Mouse (Mus musculus): ENCODE measurements around the gene 1110051M20Rik.

The 1110051M20Rik gene

GRCm38 (mm10) chr2:91457656-91458251 is 13.2 kb upstream of the 1110051M20Rik start:
- DNase-seq (ENCODE audit: low read depth, low spot score), result no peak

DNA sequence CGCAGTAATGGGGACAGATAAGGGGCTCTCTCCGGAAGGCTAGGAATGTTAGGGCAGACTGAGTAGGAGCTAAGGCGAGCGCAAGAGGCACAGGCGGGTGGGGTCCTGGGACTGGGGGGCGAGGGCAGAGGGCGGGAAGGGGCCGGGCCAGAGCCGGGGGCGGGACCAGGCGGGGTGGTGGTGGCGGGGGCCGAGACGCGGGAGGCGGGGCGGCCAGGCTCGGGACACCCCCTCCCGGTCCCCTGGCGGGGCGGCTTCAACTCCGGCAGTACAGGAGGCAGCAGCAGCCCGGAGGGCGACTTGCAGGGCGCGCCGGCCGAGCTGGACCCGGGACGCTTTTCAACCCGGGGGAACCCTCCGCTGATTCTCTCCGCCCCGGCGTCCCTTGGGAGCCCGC is 12.8 kb upstream of the 1110051M20Rik start, which contains the start of gene Lrp4:
TSS of gene Lrp4 (plus strand) at position 253 of the 397 bp plus-strand sequence.
- no peak for DNase-seq (ENCODE audit: low read depth, low spot score)

DNA sequence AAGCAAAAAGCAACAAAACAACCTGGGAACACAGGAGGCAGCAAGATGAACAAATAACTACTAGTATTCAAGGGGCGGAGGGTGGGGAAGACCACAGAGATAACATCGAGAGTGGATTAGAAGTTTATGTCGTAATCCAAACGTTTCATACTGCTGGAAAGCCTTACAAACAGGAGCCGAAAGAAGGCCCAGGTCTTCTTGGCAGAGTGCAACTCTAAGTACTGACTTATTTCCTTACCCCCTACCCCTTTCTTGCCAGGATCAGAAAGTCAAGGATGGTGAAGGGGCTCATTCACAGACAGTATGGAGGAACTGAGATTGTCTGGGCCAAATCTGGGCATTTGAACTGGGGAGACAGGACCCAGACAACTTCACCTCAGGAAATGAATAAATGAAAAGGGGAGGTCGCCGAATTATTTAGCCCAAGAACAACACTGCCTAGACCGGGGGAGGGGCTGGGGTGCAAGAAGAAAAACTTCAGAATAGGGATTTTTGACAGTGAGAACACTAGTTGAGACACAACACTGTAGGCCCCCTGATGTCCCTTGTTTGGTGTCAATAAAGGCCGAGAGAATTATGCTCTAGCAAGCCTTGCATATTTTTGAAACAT is 12.1 kb upstream of the 1110051M20Rik start:
- no peak for DNase-seq (ENCODE audit: low read depth, low spot score)

DNA sequence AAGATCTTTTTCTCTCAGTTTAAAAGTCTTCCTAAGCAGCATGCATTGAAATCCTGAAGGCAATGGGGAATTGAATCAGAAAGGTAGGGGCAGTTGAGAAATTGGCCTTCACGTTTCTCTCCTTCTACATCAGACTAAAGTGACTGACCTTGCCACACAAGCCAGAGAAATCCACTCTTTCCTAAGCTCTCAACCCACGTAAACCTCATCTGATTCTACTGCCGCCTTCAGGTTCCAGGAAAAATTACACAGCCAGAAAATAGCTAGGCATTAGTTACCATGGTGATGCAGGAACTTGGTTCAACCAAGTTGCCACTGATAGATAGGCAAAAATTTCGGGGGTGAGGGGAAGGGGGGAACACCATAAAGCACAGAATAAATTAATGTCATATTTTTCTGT is 11.3 kb upstream of the 1110051M20Rik start:
- no peak for DNase-seq (ENCODE audit: low read depth, low spot score)

DNA sequence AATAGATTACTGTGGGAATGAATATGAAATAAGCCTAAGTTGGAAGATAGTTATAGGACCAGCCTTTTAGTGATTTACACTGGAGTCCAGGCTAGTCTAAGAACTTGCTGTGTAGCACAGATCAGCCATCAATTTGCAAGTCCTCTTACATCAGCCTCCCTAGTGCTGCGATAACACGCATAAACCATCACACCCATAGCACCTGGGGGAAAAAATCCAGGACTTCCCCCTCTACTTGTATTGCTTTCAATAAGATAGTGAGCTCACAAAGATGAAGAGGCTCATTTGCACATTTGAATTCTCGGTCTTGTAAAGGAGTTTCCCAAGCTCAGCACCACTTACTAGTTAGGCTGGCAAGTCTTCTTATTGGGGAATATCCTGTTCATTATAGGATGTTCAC is 9.9 kb upstream of the 1110051M20Rik start:
- DNase-seq (ENCODE audit: low read depth, low spot score), result no peak

- DNase-seq (ENCODE audit: low read depth, low spot score), result no peak
Measured at GRCm38 (mm10) chr2:91453231-91454075, 8.9 kb upstream of the 1110051M20Rik start.

GRCm38 (mm10) chr2:91452658-91453057 is 8.2 kb upstream of the 1110051M20Rik start:
- no peak for DNase-seq (ENCODE audit: low read depth, low spot score)

DNA sequence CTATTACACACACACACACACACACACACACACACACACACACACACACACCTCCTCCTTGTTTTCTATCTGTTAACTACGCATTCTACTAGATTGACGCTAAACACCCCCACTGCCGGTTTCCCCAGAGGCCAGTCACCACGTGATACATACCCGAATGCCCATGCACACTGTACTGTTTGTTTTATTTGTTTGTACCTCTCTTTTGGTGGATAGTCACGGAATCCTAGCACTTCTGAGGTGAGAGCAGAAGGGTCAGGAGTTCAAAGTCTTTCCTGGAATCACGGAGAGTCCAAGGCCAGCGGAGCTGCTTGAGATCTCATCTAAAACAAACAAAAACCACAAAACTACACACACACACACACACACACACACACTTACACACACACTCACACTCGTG is 5.8 kb upstream of the 1110051M20Rik start:
- DNase-seq (ENCODE audit: low read depth, low spot score), result no peak

DNA sequence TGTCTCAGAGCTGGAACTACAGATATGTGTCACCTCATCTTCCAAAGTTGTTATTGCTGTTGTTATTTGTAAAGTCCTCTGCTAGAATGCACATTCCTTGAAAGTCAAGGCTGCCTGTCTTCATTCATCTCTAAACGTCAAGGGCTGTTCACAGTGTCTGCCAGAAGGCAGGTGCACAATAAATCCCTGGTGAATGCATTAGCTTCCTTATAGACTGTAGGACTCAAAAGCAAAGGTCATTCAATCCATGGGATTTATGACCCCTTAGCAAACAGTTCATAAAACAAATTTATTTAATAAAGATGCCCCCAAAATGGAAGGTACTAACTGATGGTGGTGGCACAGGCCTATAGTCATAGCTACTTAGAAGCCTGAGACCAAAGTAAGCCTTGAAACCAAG is 5.2 kb upstream of the 1110051M20Rik start:
- no peak for DNase-seq (ENCODE audit: low read depth, low spot score)

GRCm38 (mm10) chr2:91442241-91442640 is 2.3 kb downstream of the 1110051M20Rik start:
- no peak for DNase-seq (ENCODE audit: low read depth, low spot score)

DNA sequence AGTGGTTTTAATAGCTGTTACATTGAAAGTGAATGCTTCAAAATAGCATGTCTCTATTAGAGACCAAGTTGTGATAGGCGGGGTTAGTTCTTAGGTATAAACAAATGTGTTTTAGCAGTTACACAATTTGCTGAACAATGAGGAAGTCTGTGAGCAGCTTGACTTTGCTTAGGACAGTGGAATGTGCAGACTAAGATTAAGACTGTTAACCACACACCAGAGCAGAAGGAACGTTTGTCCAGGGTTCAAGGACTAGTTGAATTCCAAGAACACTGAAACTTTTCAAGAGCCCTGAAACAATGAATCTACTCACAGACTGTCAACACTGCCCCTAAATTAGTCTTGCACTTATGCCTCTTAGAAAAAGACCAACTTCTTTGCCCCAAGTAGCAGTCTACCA is 2.8 kb downstream of the 1110051M20Rik start:
- DNase-seq (ENCODE audit: low read depth, low spot score), result no peak

GRCm38 (mm10) chr2:91440686-91441085 is 3.8 kb downstream of the 1110051M20Rik start:
- DNase-seq (ENCODE audit: low read depth, low spot score), result no peak

DNA sequence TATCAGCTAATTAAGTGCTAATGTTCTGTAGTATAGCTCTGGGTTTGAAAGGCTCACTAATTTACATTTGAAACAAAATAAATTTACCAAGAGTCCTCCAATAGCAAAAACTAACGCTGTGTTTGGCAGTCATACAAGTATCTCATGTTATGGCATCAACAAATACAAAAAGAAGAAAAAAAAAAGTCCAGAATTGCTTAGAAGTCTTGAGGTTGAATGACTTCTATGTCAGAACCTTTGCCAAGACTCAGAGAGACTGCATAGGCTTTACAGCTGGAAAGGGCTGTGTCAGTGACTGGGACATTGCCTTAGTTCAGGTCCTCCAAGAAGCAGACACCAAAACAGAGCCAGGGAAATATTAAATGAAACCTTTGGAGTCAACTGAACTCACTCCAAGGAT is 4.6 kb downstream of the 1110051M20Rik start:
- DNase-seq (ENCODE audit: low read depth, low spot score), result no peak

- no peak for DNase-seq (ENCODE audit: low read depth, low spot score)
Measured at GRCm38 (mm10) chr2:91439271-91439670, 5.2 kb downstream of the 1110051M20Rik start.

- no peak for DNase-seq (ENCODE audit: low read depth, low spot score)
Measured at GRCm38 (mm10) chr2:91437116-91437815, 7.2 kb downstream of the 1110051M20Rik start.

GRCm38 (mm10) chr2:91436713-91437112 is 7.8 kb downstream of the 1110051M20Rik start:
- no peak for DNase-seq (ENCODE audit: low read depth, low spot score)

DNA sequence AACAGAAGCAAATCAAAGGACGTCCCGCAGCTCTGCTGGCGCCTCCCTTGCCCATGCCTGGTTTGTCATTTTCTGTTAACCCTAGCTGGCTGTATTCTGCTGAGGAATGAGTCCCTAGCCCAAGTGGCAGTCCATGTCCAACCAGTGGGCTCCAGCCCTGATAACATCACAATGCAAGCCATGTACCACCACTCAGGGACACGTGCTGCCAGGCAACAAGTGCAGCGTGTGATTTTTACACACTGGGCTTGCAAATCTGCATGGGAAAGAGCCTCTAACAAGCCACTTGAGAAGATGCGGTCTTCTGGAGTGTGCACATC is 13.9 kb downstream of the 1110051M20Rik start:
- no peak for DNase-seq (ENCODE audit: low read depth, low spot score)

DNA sequence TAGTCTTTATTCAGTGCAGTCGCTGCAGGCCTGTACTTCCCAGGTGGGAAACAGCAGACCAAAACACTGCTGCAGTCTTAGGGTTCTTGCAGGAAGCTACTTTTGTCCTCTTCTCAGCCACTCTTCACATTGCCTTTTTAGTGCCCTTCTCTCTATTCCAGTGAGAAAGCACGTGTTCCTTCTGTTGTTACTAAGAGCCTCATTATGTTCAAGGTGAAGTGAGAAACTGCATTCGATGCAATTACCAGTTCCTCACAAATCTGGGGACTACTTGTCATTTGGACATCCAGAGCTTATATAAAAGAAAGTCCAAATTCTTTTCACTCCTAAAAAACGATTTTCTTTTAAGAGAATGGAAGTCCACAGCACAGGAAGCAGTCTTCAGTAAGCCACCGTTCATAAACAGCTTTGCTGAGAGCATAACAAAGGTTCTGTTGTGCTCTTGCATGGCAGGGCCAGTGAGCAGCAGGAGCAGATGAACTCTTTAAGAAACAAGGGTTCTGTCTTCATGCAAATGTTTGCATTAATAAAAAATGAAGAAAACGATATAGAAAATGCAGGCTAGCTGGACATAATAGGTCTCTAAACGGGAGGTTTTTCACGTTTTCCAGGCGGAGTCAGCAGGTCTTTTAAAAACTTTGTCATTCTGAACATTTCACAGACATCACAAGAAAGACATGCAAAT is 14.4 kb downstream of the 1110051M20Rik start:
- no peak for DNase-seq (ENCODE audit: low read depth, low spot score)

- DNase-seq (ENCODE audit: low read depth, low spot score), result peak; percentile 56
Measured at GRCm38 (mm10) chr2:91429146-91429545, 15.4 kb downstream of the 1110051M20Rik start.

DNA sequence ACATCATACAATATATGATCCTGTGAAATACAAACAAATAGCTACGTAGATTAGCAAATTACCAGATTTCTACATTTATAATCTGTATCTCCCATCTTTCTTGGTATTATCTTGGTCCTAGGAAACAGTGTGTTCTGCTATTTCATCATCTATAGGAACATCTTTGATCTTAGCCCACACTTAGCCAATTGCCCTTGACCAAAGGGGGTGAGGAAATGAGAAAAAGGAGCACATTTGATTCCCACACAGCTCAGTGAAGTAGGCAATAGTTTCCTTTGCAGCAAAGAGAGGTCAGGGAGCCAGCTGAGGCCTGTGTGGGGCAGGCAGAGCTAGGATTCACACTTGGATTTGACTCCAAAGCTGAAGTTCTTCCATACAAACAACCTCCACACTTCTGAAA is 18.2 kb downstream of the 1110051M20Rik start:
- DNase-seq (ENCODE audit: low read depth, low spot score), result no peak

- DNase-seq (ENCODE audit: low read depth, low spot score), result no peak
Measured at GRCm38 (mm10) chr2:91424061-91424720, 20.3 kb downstream of the 1110051M20Rik start.

Measured in retina, adult 2 months (tissue).